Mouse (Mus musculus) myocyte (in vitro differentiated cells): Measurements from ENCODE around the gene Tchp.

Experiments used
- CEBPB ChIP-seq: IDR thresholded peaks from 2 replicates; pipeline ENCODE4 v1.6.1; 2011; ENCODE audit warnings: mild to moderate bottlenecking, moderate library complexity; ENCODE audit not compliant: poor library complexity, insufficient read depth, severe bottlenecking
- E2F4 ChIP-seq: IDR thresholded peaks from one replicate; pipeline ENCODE4 v1.6.1; 2011; ENCODE audit warnings: mild to moderate bottlenecking, control low read depth, moderate library complexity; ENCODE audit not compliant: insufficient read depth
- MAX ChIP-seq: IDR thresholded peaks from one replicate; pipeline ENCODE4 v1.6.1; 2011; ENCODE audit warnings: low read depth, mild to moderate bottlenecking, control low read depth
- MYOD1 ChIP-seq, 3 experiments: IDR thresholded peaks; one replicate each; pipeline ENCODE4 v1.6.1; 2011; ENCODE audit warnings: control low read depth in 2 of 3, low read depth in 2 of 3, mild to moderate bottlenecking in 2 of 3, moderate library complexity in 1 of 3; ENCODE audit not compliant: insufficient read length in 2 of 3, control insufficient read depth in 1 of 3
- MYOG ChIP-seq, 3 experiments: IDR thresholded peaks; one replicate each; pipeline ENCODE4 v1.6.1; 2011; ENCODE audit warnings: control low read depth in 2 of 3, low read depth in 2 of 3, mild to moderate bottlenecking in 2 of 3; ENCODE audit not compliant: insufficient read length in 2 of 3, control insufficient read depth in 1 of 3, insufficient read depth in 1 of 3
- POLR2A ChIP-seq: IDR thresholded peaks from one replicate; pipeline ENCODE4 v1.6.1; 2011; ENCODE audit warnings: low read depth, mild to moderate bottlenecking, control low read depth, moderate library complexity; ENCODE audit not compliant: insufficient read length
- POLR2AphosphoS2 ChIP-seq: IDR thresholded peaks from one replicate; pipeline ENCODE4 v1.6.1; 2011; ENCODE audit warnings: low read depth, control low read depth; ENCODE audit not compliant: insufficient read length
- REST ChIP-seq: IDR thresholded peaks from one replicate; pipeline ENCODE4 v1.6.1; 2011; ENCODE audit warnings: mild to moderate bottlenecking, control low read depth, moderate library complexity; ENCODE audit not compliant: insufficient read depth, insufficient read length
- SRF ChIP-seq: IDR thresholded peaks from one replicate; pipeline ENCODE4 v1.6.1; 2011; ENCODE audit warnings: low read depth; ENCODE audit not compliant: control insufficient read depth, insufficient read length
- TCF12 ChIP-seq: IDR thresholded peaks from one replicate; pipeline ENCODE4 v1.6.1; 2011; ENCODE audit warnings: mild to moderate bottlenecking, control low read depth; ENCODE audit not compliant: poor library complexity, insufficient read depth, severe bottlenecking
- TCF3 ChIP-seq: IDR thresholded peaks from one replicate; pipeline ENCODE4 v1.6.1; 2011; ENCODE audit warnings: low read depth, control low read depth; ENCODE audit not compliant: insufficient read length
- USF1 ChIP-seq: IDR thresholded peaks from one replicate; pipeline ENCODE4 v1.6.1; 2011; ENCODE audit warnings: low read depth, mild to moderate bottlenecking, control low read depth, moderate library complexity

- TF ChIP-seq USF1 (no peak), POLR2A (no peak), POLR2AphosphoS2 (no peak), MYOG (IDR thresholded peaks at IDR 0.05; ENCODE audit: control insufficient read depth in 1 of 3, insufficient read depth in 1 of 3, insufficient read length in 2 of 3, low read depth in 2 of 3) (no peak), MAX (no peak), TCF12 (no peak), E2F4 (no peak), MYOD1 (IDR thresholded peaks at IDR 0.05; ENCODE audit: control insufficient read depth in 1 of 3, insufficient read length in 2 of 3, low read depth in 2 of 3) (no peak), TCF3 (no peak), CEBPB (no peak), REST (no peak), SRF (no peak)
These were observed 59.6 kb downstream of the Tchp start for GRCm38 (mm10) chr5:114767185-114767584.
